Mouse (Mus musculus): ENCODE results near the gene Bdkrb1. TPM values are rescaled to one million over a fixed set of nuclear protein-coding genes. Genes with fewer than 3 reads are reported as not detected.

The Bdkrb1 gene
- total and polyA plus RNA-seq, 3 experiments, result not detected

DNA sequence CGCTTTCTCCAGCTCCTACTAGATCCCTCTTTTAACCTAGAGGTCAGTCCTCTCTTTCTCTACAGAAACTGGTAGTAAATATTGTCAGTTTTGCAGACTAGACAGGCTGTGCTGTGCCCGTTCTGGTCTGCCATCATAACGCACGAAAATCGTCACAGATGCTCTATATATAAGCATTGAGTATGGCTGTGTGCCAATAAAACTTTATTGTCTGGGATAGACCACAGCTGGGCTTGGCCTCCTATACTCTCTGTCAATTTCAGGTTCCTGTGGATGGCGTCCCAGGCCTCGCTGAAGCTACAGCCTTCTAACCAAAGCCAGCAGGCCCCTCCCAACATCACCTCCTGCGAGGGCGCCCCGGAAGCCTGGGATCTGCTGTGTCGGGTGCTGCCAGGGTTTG is 1.0 kb downstream of the Bdkrb1 start:
- DNase-seq (ENCODE audit: low spot score) (no peak), ATAC-seq (ENCODE audit: extremely low read depth, insufficient number of reproducible peaks, low FRiP score, poor library complexity, severe bottlenecking) (no peak)
- no peak overlapping the region for H3K4me3 ChIP-seq (ENCODE audit: low read depth, low read length)
- peaks cover 10% of the 10 kb centered on the region for H3K36me3 ChIP-seq (replicated peaks)
- no peaks in the 10 kb centered on the region; the same call in 1 of the 2 replicates for H3K4me1 ChIP-seq (ENCODE audit: insufficient read depth, low read depth, low read length)
- peaks cover 32% of the 10 kb centered on the region for H3K27me3 ChIP-seq (ENCODE audit: insufficient read depth, low read length)
- H3K9me3 ChIP-seq (replicated peaks), result no peaks in the 10 kb centered on the region
- TF ChIP-seq CTCF (IDR thresholded peaks at IDR 0.05; ENCODE audit: low read depth, low read length) (no peak), TAL1 (conservative IDR thresholded peaks at IDR 0.05; ENCODE audit: low read depth, low read length) (no peak), GATA1 (IDR thresholded peaks at IDR 0.05; ENCODE audit: borderline replicate concordance, low read length) (no peak), POLR2AphosphoS5 (IDR thresholded peaks at IDR 0.05; ENCODE audit: insufficient replicate concordance, low read depth, low read length) (no peak), GATA2 (IDR thresholded peaks at IDR 0.05; ENCODE audit: borderline replicate concordance, low read depth, low read length) (no peak)

GRCm38 (mm10) chr12:105605212-105605611 is 2.3 kb downstream of the Bdkrb1 start:
- Histone ChIP-seq H3K4me3 (ENCODE audit: low read depth, low read length) (no peak overlapping the region), H3K4me1 (ENCODE audit: insufficient read depth, low read depth, low read length) (peaks cover 3% of the 10 kb centered on the region; the same call in 1 of the 2 replicates), H3K27me3 (ENCODE audit: insufficient read depth, low read length) (peaks cover 26% of the 10 kb centered on the region), H3K36me3 (replicated peaks) (peaks cover 23% of the 10 kb centered on the region), H3K9me3 (replicated peaks) (no peaks in the 10 kb centered on the region)
- TF ChIP-seq GATA2 (IDR thresholded peaks at IDR 0.05; ENCODE audit: borderline replicate concordance, low read depth, low read length) (no peak), TAL1 (conservative IDR thresholded peaks at IDR 0.05; ENCODE audit: low read depth, low read length) (no peak), CTCF (IDR thresholded peaks at IDR 0.05; ENCODE audit: low read depth, low read length) (no peak), POLR2AphosphoS5 (IDR thresholded peaks at IDR 0.05; ENCODE audit: insufficient replicate concordance, low read depth, low read length) (no peak), GATA1 (IDR thresholded peaks at IDR 0.05; ENCODE audit: borderline replicate concordance, low read length) (no peak)
- ATAC-seq (ENCODE audit: extremely low read depth, insufficient number of reproducible peaks, low FRiP score, poor library complexity, severe bottlenecking) (no peak), DNase-seq (ENCODE audit: low spot score) (no peak)

- no peaks in the 10 kb centered on the region for H3K9me3 ChIP-seq (replicated peaks)
- DNase-seq (ENCODE audit: low spot score) (no peak), ATAC-seq (ENCODE audit: extremely low read depth, insufficient number of reproducible peaks, low FRiP score, poor library complexity, severe bottlenecking) (no peak)
- H3K36me3 ChIP-seq (replicated peaks), result peaks cover 37% of the 10 kb centered on the region
- TF ChIP-seq GATA1 (IDR thresholded peaks at IDR 0.05; ENCODE audit: borderline replicate concordance, low read length) (no peak), GATA2 (IDR thresholded peaks at IDR 0.05; ENCODE audit: borderline replicate concordance, low read depth, low read length) (no peak), TAL1 (conservative IDR thresholded peaks at IDR 0.05; ENCODE audit: low read depth, low read length) (no peak), CTCF (IDR thresholded peaks at IDR 0.05; ENCODE audit: low read depth, low read length) (no peak), POLR2AphosphoS5 (IDR thresholded peaks at IDR 0.05; ENCODE audit: insufficient replicate concordance, low read depth, low read length) (no peak)
- peaks cover 5% of the 10 kb centered on the region; the same call in 1 of the 2 replicates for H3K4me1 ChIP-seq (ENCODE audit: insufficient read depth, low read depth, low read length)
- H3K27me3 ChIP-seq (ENCODE audit: insufficient read depth, low read length), result peaks cover 15% of the 10 kb centered on the region
- H3K4me3 ChIP-seq (ENCODE audit: low read depth, low read length), result no peak overlapping the region
Observed at GRCm38 (mm10) chr12:105606881-105607280, 4.0 kb downstream of the Bdkrb1 start.

DNA sequence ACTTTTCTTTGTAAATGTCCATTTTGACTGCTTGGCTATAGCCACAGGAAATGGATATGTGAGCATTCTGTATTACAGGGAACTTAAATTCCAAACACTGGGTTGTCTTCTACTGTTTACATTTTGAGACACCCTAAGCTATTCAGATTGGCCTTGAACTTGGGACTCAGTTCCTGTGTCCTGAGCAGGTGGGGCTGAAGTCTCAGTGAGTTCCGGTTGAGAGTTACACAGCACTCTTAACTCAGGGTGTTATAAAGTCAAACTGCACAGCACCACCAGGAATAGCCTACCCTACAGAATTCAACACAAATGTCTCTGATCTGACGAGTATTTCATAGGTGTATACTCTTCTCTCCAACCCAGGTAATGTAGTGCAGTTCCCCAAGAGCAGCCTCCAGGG is 8.2 kb downstream of the Bdkrb1 start:
- peaks cover 9% of the 10 kb centered on the region for H3K4me1 ChIP-seq (ENCODE audit: insufficient read depth, low read depth, low read length)
- no peaks in the 10 kb centered on the region for H3K9me3 ChIP-seq (replicated peaks)
- DNase-seq (ENCODE audit: low spot score), result no peak
- H3K27me3 ChIP-seq (ENCODE audit: insufficient read depth, low read length), result no peaks in the 10 kb centered on the region
- ATAC-seq (ENCODE audit: extremely low read depth, insufficient number of reproducible peaks, low FRiP score, poor library complexity, severe bottlenecking), result no peak
- TF ChIP-seq TAL1 (conservative IDR thresholded peaks at IDR 0.05; ENCODE audit: low read depth, low read length) (no peak), POLR2AphosphoS5 (IDR thresholded peaks at IDR 0.05; ENCODE audit: insufficient replicate concordance, low read depth, low read length) (no peak), GATA2 (IDR thresholded peaks at IDR 0.05; ENCODE audit: borderline replicate concordance, low read depth, low read length) (no peak), CTCF (IDR thresholded peaks at IDR 0.05; ENCODE audit: low read depth, low read length) (no peak), GATA1 (IDR thresholded peaks at IDR 0.05; ENCODE audit: borderline replicate concordance, low read length) (no peak)
- peaks cover 77% of the 10 kb centered on the region for H3K36me3 ChIP-seq (replicated peaks)
- H3K4me3 ChIP-seq (ENCODE audit: low read depth, low read length), result no peak overlapping the region

DNA sequence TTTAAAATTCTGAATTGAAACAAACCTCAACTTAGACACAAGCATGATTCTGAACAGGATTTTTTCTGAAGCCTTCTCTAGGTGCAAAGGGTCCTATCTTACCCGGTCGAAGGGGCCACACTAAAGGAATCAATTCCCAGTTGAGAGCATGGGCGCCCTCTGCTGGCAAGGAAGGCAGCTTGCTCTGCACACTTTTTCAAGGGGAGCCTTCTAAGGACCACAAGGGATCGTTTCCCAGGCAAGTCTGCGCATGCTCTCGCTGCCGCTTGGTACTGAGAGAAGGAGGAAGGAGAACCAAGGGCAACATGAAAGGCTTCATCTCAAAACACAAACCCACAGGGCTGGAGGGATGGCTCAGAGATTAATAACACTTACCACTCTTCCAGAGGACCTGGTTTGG is 8.9 kb downstream of the Bdkrb1 start:
- peaks cover 84% of the 10 kb centered on the region for H3K36me3 ChIP-seq (replicated peaks)
- H3K4me3 ChIP-seq (ENCODE audit: low read depth, low read length), result no peak overlapping the region
- ATAC-seq (ENCODE audit: extremely low read depth, insufficient number of reproducible peaks, low FRiP score, poor library complexity, severe bottlenecking) (no peak), DNase-seq (ENCODE audit: low spot score) (peak; percentile 53)
- no peaks in the 10 kb centered on the region for H3K9me3 ChIP-seq (replicated peaks)
- peaks cover 9% of the 10 kb centered on the region for H3K4me1 ChIP-seq (ENCODE audit: insufficient read depth, low read depth, low read length)
- H3K27me3 ChIP-seq (ENCODE audit: insufficient read depth, low read length), result no peaks in the 10 kb centered on the region
- TF ChIP-seq GATA2 (IDR thresholded peaks at IDR 0.05; ENCODE audit: borderline replicate concordance, low read depth, low read length), result no peak
- peak; percentile 74 for TF ChIP-seq CTCF (IDR thresholded peaks at IDR 0.05; ENCODE audit: low read depth, low read length)

GRCm38 (mm10) chr12:105613559-105613958 is 10.7 kb downstream of the Bdkrb1 start:
- H3K4me1 ChIP-seq (ENCODE audit: insufficient read depth, low read depth, low read length), result peaks cover 20% of the 10 kb centered on the region
- H3K27me3 ChIP-seq (ENCODE audit: insufficient read depth, low read length), result no peaks in the 10 kb centered on the region
- H3K36me3 ChIP-seq (replicated peaks), result peaks cover 95% of the 10 kb centered on the region
- ATAC-seq (ENCODE audit: extremely low read depth, insufficient number of reproducible peaks, low FRiP score, poor library complexity, severe bottlenecking), result no peak
- no peak overlapping the region for H3K4me3 ChIP-seq (ENCODE audit: low read depth, low read length)
- no peaks in the 10 kb centered on the region for H3K9me3 ChIP-seq (replicated peaks)
- no peak for TF ChIP-seq POLR2AphosphoS5 (IDR thresholded peaks at IDR 0.05; ENCODE audit: insufficient replicate concordance, low read depth, low read length)
- DNase-seq (ENCODE audit: low spot score), result no peak

- ATAC-seq (ENCODE audit: extremely low read depth, insufficient number of reproducible peaks, low FRiP score, poor library complexity, severe bottlenecking), result no peak
- Histone ChIP-seq H3K4me3 (ENCODE audit: low read depth, low read length) (no peak overlapping the region), H3K9me3 (replicated peaks) (no peaks in the 10 kb centered on the region), H3K36me3 (replicated peaks) (peaks cover 86% of the 10 kb centered on the region), H3K27me3 (ENCODE audit: insufficient read depth, low read length) (no peaks in the 10 kb centered on the region), H3K4me1 (ENCODE audit: insufficient read depth, low read depth, low read length) (peaks cover 14% of the 10 kb centered on the region; the same call in 1 of the 2 replicates)
- TF ChIP-seq POLR2AphosphoS5 (IDR thresholded peaks at IDR 0.05; ENCODE audit: insufficient replicate concordance, low read depth, low read length) (no peak), GATA2 (IDR thresholded peaks at IDR 0.05; ENCODE audit: borderline replicate concordance, low read depth, low read length) (no peak), CTCF (IDR thresholded peaks at IDR 0.05; ENCODE audit: low read depth, low read length) (no peak), GATA1 (IDR thresholded peaks at IDR 0.05; ENCODE audit: borderline replicate concordance, low read length) (no peak), TAL1 (conservative IDR thresholded peaks at IDR 0.05; ENCODE audit: low read depth, low read length) (no peak)
- no peak for DNase-seq (ENCODE audit: low spot score)
Observed at GRCm38 (mm10) chr12:105622048-105622447, 19.2 kb downstream of the Bdkrb1 start.
